Mouse (Mus musculus) central nervous system, embryonic 11.5 days (tissue): ENCODE results near the gene Uty. TPM values are rescaled to one million over a fixed set of nuclear protein-coding genes. Genes with fewer than 3 reads are reported as not detected.

Experiments
- polyA plus RNA-seq: library from polyadenylated mRNA; depleted of rRNA; stranded (reverse); fragments of >200 nt; gene quantifications from 2 replicates; pipeline ENCODE4 v1.2.3, GENCODE M21; 2012; rRNA removed

The Uty gene
- 3.3 and 8.7 TPM in 2 replicates for polyA plus RNA-seq

DNA sequence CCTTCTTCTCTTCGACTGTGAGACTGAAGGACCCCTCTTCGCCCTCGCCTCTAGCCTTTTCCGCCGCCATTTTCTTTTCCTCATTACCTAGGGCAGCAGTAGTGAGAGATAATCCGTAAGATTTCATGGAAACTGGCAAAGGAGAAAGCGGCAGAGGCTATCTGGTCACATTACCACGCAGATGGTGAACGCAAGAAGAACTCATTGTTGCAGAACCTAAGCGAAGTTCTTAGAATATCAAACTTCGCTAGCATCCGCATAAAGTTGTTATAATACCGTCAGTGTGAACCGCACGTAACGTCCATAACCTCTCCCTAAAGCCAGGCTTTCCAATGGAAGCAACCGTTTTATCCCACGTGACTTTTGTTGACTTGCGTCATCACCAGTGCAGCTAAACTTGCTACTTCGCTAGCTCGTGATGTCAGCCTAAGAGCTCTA is at the start of gene Uty:
TSS of gene Uty (minus strand) at position 334 of the 438 bp plus-strand sequence.

DNA sequence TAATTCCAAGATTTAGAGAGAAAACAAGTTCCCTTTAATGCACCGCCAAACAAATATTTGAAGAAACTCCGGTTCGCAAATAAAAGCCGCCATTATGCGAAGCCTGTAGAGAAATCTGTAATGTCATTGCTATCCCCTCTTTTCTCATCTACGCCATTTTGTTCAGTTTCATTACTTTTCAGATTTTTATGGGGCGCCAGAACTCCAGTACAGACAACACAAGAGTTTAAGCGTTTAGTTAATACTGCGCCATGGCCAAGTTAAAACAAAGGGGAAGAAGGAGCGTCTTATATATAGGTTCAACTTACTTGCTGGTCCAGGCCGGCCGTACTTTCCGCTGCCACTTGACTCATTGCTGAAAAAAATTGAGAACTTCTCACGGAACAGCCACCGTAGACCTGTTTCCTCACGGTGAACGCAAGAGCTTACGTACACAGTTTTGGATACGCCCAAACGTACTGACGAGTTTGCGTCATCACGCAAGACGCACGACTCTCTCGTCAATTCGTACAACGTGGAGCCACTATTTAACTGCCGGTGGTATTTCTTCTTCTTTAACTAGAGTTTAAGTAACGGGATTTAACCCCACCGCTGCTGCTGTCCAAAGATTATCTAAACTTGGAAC is 40.7 kb upstream of the Uty start, which contains the start of gene Ddx3y:
TSS of gene Ddx3y (minus strand) at position 459 of the 625 bp plus-strand sequence.

Other genes starting within 250 kb of the Uty start
- 21.2 and 38.5 TPM in 2 replicates for gene Eif2s3y, start 235.2 kb downstream of the Uty start, polyA plus RNA-seq
- gene Ddx3y, start 40.9 kb upstream of the Uty start, polyA plus RNA-seq, result 8.0 and 11.6 TPM in 2 replicates
- not detected in 2 replicates for gene Usp9y, start 214.0 kb upstream of the Uty start, polyA plus RNA-seq